Mouse (Mus musculus): ENCODE measurements around the gene Rnf17. TPM values are rescaled to one million over a fixed set of nuclear protein-coding genes. Genes with fewer than 3 reads are reported as not detected.

Rnf17 gene
- polyA plus RNA-seq, 1 experiment from 2014 or later: 1.5 TPM

Other genes with a start within 250 kb of the Rnf17 start
- not detected in 2 replicates for gene Gzmg, start 243.0 kb upstream of the Rnf17 start, polyA plus RNA-seq (2016; fragmentation: Nextera tagmentation; extraction: Ambion mirVana)
- gene Gzmn, start 228.0 kb upstream of the Rnf17 start, polyA plus RNA-seq (2016; fragmentation: Nextera tagmentation; extraction: Ambion mirVana): not detected in 2 replicates
- gene Gzmf, start 191.2 kb upstream of the Rnf17 start, polyA plus RNA-seq (2016; fragmentation: Nextera tagmentation; extraction: Ambion mirVana): not detected in 2 replicates
- gene Gzmc, start 167.9 kb upstream of the Rnf17 start, polyA plus RNA-seq (2016; fragmentation: Nextera tagmentation; extraction: Ambion mirVana): not detected in 2 replicates
- gene Gzmb, start 140.3 kb upstream of the Rnf17 start, polyA plus RNA-seq (2016; fragmentation: Nextera tagmentation; extraction: Ambion mirVana): not detected in 2 replicates
- gene Atp12a, start 37.5 kb upstream of the Rnf17 start, polyA plus RNA-seq (2016; fragmentation: Nextera tagmentation; extraction: Ambion mirVana): not detected in 2 replicates
- 12.6 and 16.7 TPM in 2 replicates for gene Cenpj, start 172.8 kb downstream of the Rnf17 start, polyA plus RNA-seq (2016; fragmentation: Nextera tagmentation; extraction: Ambion mirVana)
- gene Parp4, start 173.0 kb downstream of the Rnf17 start, polyA plus RNA-seq (2016; fragmentation: Nextera tagmentation; extraction: Ambion mirVana): 1.3 and 1.8 TPM in 2 replicates

Data from neural tube, embryonic 12.5 days (tissue).